Mouse (Mus musculus): ENCODE measurements around the gene Fgl2. TPM values are rescaled to one million over a fixed set of nuclear protein-coding genes. Genes with fewer than 3 reads are reported as not detected.

Gene Fgl2
- total and polyA plus RNA-seq, 2 experiments from 2014 or later, result 1.1 to 4.1 TPM

DNA sequence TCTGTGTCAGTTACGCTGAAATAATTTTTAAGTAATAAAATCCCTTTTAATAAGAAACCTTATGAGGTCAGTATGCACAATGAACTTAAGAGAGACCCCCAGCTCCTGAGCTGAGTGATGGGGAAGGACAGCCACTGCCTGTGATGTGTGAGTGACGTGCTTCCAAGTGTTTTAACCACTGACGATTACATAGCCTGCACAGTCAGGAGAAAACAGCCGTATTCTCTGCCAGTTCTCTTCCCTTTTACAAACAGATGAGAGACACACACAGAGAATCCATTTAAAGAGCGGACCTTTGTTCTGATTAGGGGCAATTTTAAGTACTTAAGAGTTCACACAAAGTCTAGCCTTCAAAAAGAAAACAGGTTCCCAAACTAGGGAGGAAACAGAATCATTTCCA is 522 bp upstream of the Fgl2 start:
- DNase-seq, result no peak
- H3K4me3 ChIP-seq (ENCODE audit: low read depth, low read length), result peak overlapping the region; percentile 48
- no peaks in the 10 kb centered on the region for H3K9me3 ChIP-seq (ENCODE audit: low read length)
- peak; percentile 74 for ATAC-seq
- H3K4me1 ChIP-seq (ENCODE audit: insufficient read depth), result no peaks in the 10 kb centered on the region; the same call in 1 of the 2 replicates
- no peaks in the 10 kb centered on the region for H3K36me3 ChIP-seq (ENCODE audit: insufficient read depth)
- no peaks in the 10 kb centered on the region for H3K27me3 ChIP-seq (ENCODE audit: insufficient read depth, low read length)
- H3K4me2 ChIP-seq (ENCODE audit: low read depth), result peak overlapping the region; percentile 88
- peak overlapping the region; percentile 46; the same call in 1 of the 2 replicates for H3K27ac ChIP-seq (ENCODE audit: low read depth, low read length)
- TF ChIP-seq CTCF (IDR thresholded peaks at IDR 0.05; ENCODE audit: low read depth), result no peak
- WGBS, result 28% methylated on average over 5 of the region's 5 CpGs
- peak overlapping the region; percentile 62 for H3K9ac ChIP-seq

GRCm38 (mm10) chr5:21373180-21373518 is 707 bp downstream of the Fgl2 start:
- ATAC-seq, result no peak
- no peak for TF ChIP-seq CTCF (IDR thresholded peaks at IDR 0.05; ENCODE audit: low read depth)
- 46% methylated on average over 7 of the region's 7 CpGs for WGBS
- Histone ChIP-seq H3K27ac (ENCODE audit: low read depth, low read length) (no peak overlapping the region), H3K27me3 (ENCODE audit: insufficient read depth, low read length) (no peaks in the 10 kb centered on the region), H3K9ac (peak overlapping the region; percentile 62), H3K9me3 (ENCODE audit: low read length) (no peaks in the 10 kb centered on the region), H3K36me3 (ENCODE audit: insufficient read depth) (no peaks in the 10 kb centered on the region), H3K4me2 (ENCODE audit: low read depth) (peak overlapping the region; percentile 88), H3K4me1 (ENCODE audit: insufficient read depth) (no peaks in the 10 kb centered on the region; the same call in 1 of the 2 replicates), H3K4me3 (ENCODE audit: low read depth, low read length) (peak overlapping the region; percentile 48)
- DNase-seq, result no peak

- Histone ChIP-seq H3K4me1 (ENCODE audit: insufficient read depth) (no peaks in the 10 kb centered on the region; the same call in 1 of the 2 replicates), H3K27ac (ENCODE audit: low read depth, low read length) (no peak overlapping the region), H3K36me3 (ENCODE audit: insufficient read depth) (no peaks in the 10 kb centered on the region), H3K27me3 (ENCODE audit: insufficient read depth, low read length) (no peaks in the 10 kb centered on the region), H3K4me2 (ENCODE audit: low read depth) (no peak overlapping the region), H3K9ac (no peak overlapping the region), H3K4me3 (ENCODE audit: low read depth, low read length) (no peak overlapping the region), H3K9me3 (ENCODE audit: low read length) (no peaks in the 10 kb centered on the region)
- no peak for TF ChIP-seq CTCF (IDR thresholded peaks at IDR 0.05; ENCODE audit: low read depth)
- 79% methylated on average over 4 of the region's 4 CpGs for WGBS
- ATAC-seq (no peak), DNase-seq (no peak)
These were observed 4.5 kb downstream of the Fgl2 start for GRCm38 (mm10) chr5:21376935-21377334.

GRCm38 (mm10) chr5:21378397-21378796 is 6.0 kb downstream of the Fgl2 start:
- no peak overlapping the region for H3K9ac ChIP-seq
- H3K27me3 ChIP-seq (ENCODE audit: insufficient read depth, low read length), result no peaks in the 10 kb centered on the region
- H3K4me2 ChIP-seq (ENCODE audit: low read depth), result no peak overlapping the region
- WGBS, result 72% methylated on average over 2 of the region's 2 CpGs
- no peak overlapping the region for H3K27ac ChIP-seq (ENCODE audit: low read depth, low read length)
- H3K36me3 ChIP-seq (ENCODE audit: insufficient read depth), result no peaks in the 10 kb centered on the region
- DNase-seq (no peak), ATAC-seq (no peak)
- H3K9me3 ChIP-seq (ENCODE audit: low read length), result no peaks in the 10 kb centered on the region
- no peaks in the 10 kb centered on the region for H3K4me1 ChIP-seq (ENCODE audit: insufficient read depth)
- H3K4me3 ChIP-seq (ENCODE audit: low read depth, low read length), result no peak overlapping the region
- no peak for TF ChIP-seq CTCF (IDR thresholded peaks at IDR 0.05; ENCODE audit: low read depth)

DNA sequence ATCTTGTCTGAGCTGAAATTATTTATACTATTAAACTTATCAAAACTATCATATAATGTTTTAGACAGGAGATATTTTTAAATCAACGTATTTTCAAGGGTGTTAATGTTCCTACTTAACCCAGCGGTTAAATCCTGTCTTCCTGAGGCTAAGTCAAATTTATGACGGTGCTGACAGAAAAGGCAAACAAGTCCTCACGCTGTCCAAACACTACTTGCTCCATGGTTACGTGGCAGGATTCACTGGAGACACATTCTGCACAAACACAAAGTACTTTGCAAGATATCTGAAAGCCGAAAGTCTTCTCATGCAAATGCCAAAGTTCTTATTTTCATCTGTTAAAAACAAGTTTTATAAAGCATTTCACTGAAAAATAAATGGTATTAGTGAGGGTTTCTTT is 9.5 kb downstream of the Fgl2 start:
- H3K4me1 ChIP-seq (ENCODE audit: insufficient read depth), result no peaks in the 10 kb centered on the region
- no peak overlapping the region for H3K9ac ChIP-seq
- no peaks in the 10 kb centered on the region for H3K27me3 ChIP-seq (ENCODE audit: insufficient read depth, low read length)
- H3K9me3 ChIP-seq (ENCODE audit: low read length), result no peaks in the 10 kb centered on the region
- no peak overlapping the region for H3K4me3 ChIP-seq (ENCODE audit: low read depth, low read length)
- no peak overlapping the region for H3K4me2 ChIP-seq (ENCODE audit: low read depth)
- TF ChIP-seq CTCF (IDR thresholded peaks at IDR 0.05; ENCODE audit: low read depth), result no peak
- no peaks in the 10 kb centered on the region for H3K36me3 ChIP-seq (ENCODE audit: insufficient read depth)
- H3K27ac ChIP-seq (ENCODE audit: low read depth, low read length), result no peak overlapping the region
- ATAC-seq (no peak), DNase-seq (no peak)
- WGBS, result 61% methylated on average over 6 of the region's 6 CpGs

DNA sequence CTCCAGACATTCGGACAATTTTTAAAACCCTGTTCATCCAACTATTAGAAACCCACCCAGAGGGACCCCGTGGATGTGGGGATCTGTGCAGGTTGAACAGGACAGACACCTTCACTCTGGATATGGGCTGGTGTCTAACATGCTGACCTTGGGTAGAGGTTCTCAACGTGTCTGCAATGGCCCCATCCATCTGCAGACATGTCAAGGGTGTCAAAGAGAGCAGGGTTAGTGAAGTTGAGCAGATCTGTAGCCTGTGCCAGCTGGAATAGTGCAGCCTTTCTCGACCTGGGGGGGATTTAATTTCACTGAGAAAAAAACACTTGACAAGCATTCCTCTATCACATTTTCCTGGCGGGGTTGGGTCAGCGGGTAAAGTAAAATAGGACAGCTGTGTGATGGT is 10.2 kb downstream of the Fgl2 start:
- ATAC-seq (no peak), DNase-seq (no peak)
- H3K9me3 ChIP-seq (ENCODE audit: low read length), result no peaks in the 10 kb centered on the region
- no peak overlapping the region for H3K27ac ChIP-seq (ENCODE audit: low read depth, low read length)
- 73% methylated on average over 6 of the region's 6 CpGs for WGBS
- H3K4me3 ChIP-seq (ENCODE audit: low read depth, low read length), result no peak overlapping the region
- no peak overlapping the region for H3K4me2 ChIP-seq (ENCODE audit: low read depth)
- no peaks in the 10 kb centered on the region for H3K4me1 ChIP-seq (ENCODE audit: insufficient read depth)
- no peaks in the 10 kb centered on the region for H3K36me3 ChIP-seq (ENCODE audit: insufficient read depth)
- TF ChIP-seq CTCF (IDR thresholded peaks at IDR 0.05; ENCODE audit: low read depth), result no peak
- no peak overlapping the region for H3K9ac ChIP-seq
- no peaks in the 10 kb centered on the region for H3K27me3 ChIP-seq (ENCODE audit: insufficient read depth, low read length)

- no peak for ATAC-seq
- Histone ChIP-seq H3K4me1 (ENCODE audit: insufficient read depth) (no peaks in the 10 kb centered on the region), H3K4me2 (ENCODE audit: low read depth) (no peak overlapping the region), H3K27me3 (ENCODE audit: insufficient read depth, low read length) (no peaks in the 10 kb centered on the region), H3K27ac (ENCODE audit: low read depth, low read length) (no peak overlapping the region), H3K36me3 (ENCODE audit: insufficient read depth) (no peaks in the 10 kb centered on the region), H3K9me3 (ENCODE audit: low read length) (no peaks in the 10 kb centered on the region), H3K9ac (no peak overlapping the region), H3K4me3 (ENCODE audit: low read depth, low read length) (no peak overlapping the region)
- no peak for TF ChIP-seq CTCF (IDR thresholded peaks at IDR 0.05; ENCODE audit: low read depth)
- WGBS, result 45% methylated on average over 14 of the region's 14 CpGs
- DNase-seq, result no peak
These were observed 11.2 kb downstream of the Fgl2 start for GRCm38 (mm10) chr5:21383392-21384251.
